Mouse (Mus musculus) heart, postnatal 0 days (tissue): ENCODE results near the gene Lamb3. TPM values are rescaled to one million over a fixed set of nuclear protein-coding genes. Genes with fewer than 3 reads are reported as not detected.
A peak's percentile ranks its signal among the peaks of the same experiment; 100 is the strongest.

Experiments
- ATAC-seq: fragments of 200-750 bp; cut with Nextera tagmentation; 2 replicates; pipeline ENCODE4 v1.8.0; 2017; ENCODE audit warnings: low read depth, moderate number of reproducible peaks, moderate library complexity; ENCODE audit not compliant: insufficient read depth
- DNase-seq: peaks from one replicate; pipeline ENCODE4 v3.0.0-alpha.2; 2016; ENCODE audit warnings: low spot score
- H3K27ac ChIP-seq: fragments of 300-500 bp; sonication (generic); 2 replicates; pipeline ENCODE4 v1.5.1; 2014; ENCODE audit warnings: low read depth, mild to moderate bottlenecking
- H3K27me3 ChIP-seq: fragments of 300-500 bp; sonication (generic); 2 replicates; pipeline ENCODE4 v1.6.1; 2014; ENCODE audit warnings: low read length, mixed read lengths; ENCODE audit not compliant: control insufficient read depth, insufficient read depth
- H3K36me3 ChIP-seq: fragments of 300-500 bp; sonication (generic); replicated peaks from 2 replicates; pipeline ENCODE4 v1.6.1; 2014; ENCODE audit warnings: low read length, mixed read lengths; ENCODE audit not compliant: control insufficient read depth, insufficient read depth
- H3K4me1 ChIP-seq: fragments of 300-500 bp; sonication (generic); 2 replicates; pipeline ENCODE4 v1.6.1; 2014; ENCODE audit warnings: antibody characterized with exemption; ENCODE audit not compliant: control insufficient read depth, insufficient read depth
- H3K4me2 ChIP-seq: fragments of 300-500 bp; sonication (generic); 2 replicates; pipeline ENCODE4 v1.6.1; 2014; ENCODE audit warnings: low read depth, mild to moderate bottlenecking, low read length, moderate library complexity
- H3K4me3 ChIP-seq: fragments of 300-500 bp; sonication (generic); 2 replicates; pipeline ENCODE4 v1.5.1; 2014; ENCODE audit warnings: low read depth, low read length
- H3K9ac ChIP-seq: fragments of 300-500 bp; sonication (generic); replicated peaks from 2 replicates; pipeline ENCODE4 v1.6.1; 2014; ENCODE audit warnings: low read depth, low read length, mixed read lengths
- H3K9me3 ChIP-seq: fragments of 300-500 bp; sonication (generic); replicated peaks from 2 replicates; pipeline ENCODE4 v1.6.1; 2016; ENCODE audit warnings: low read length; ENCODE audit not compliant: control insufficient read depth
- CTCF ChIP-seq: IDR thresholded peaks from 2 replicates; pipeline ENCODE4 v1.5.1; 2016; ENCODE audit warnings: antibody characterized with exemption, control low read depth, low read depth
- EP300 ChIP-seq: IDR thresholded peaks from 2 replicates; pipeline ENCODE4 v1.6.1; 2016; ENCODE audit warnings: antibody characterized with exemption, low read depth
- WGBS: fragments of 180-500 bp; shearing (Covaris S2); extraction: QIAGEN DNeasy Blood & Tissue Kit; methylation state at CpG from one replicate; pipeline ENCODE4 v1.1.7; 2014; 5-methylcytosine and 5-hydroxymethylcytosine counted together
- polyA plus RNA-seq: library from polyadenylated mRNA; unstranded; fragments of >200 nt; fragmentation: Nextera tagmentation; extraction: Ambion mirVana; gene quantifications from 2 replicates; pipeline ENCODE4 v1.2.1, GENCODE M21; 2015
- total RNA-seq: library from RNA; depleted of rRNA; stranded (reverse); fragments of >200 nt; gene quantifications from 2 replicates; pipeline ENCODE4 v1.2.3, GENCODE M21; 2014; ENCODE audit warnings: low replicate concordance

Lamb3 gene
- total and polyA plus RNA-seq, 2 experiments from 2014 or later, result 8.1 to 9.8 TPM

DNA sequence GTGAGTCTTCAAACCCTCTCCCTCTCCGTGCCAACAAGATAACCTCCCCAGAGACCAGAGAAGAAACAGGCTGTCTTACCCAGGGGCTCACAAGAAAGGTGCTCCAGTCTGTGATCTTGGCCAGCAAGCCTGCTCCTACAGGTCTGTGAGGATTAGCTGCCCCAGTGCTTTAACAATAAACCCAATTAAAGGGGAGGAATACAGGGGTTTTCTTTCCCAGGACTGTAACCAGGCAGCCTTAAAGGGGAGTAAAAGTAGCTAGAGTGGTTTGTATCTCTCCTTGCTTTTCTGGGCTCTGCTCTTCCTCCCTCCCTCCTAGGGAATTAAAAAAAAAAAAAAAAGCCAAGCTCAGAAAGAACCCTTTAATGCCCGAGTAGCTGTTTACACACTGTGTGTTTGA, 162.6 kb downstream of the Lamb3 start, which contains the start of gene Camk1g:
Camk1g (minus strand) TSS at position 203 of the 400 bp plus-strand sequence.
- Histone ChIP-seq H3K27me3 (no peaks in the 10 kb centered on the region), H3K4me2 (peak within 1 kb of the TSS; percentile 74), H3K4me1 (peaks cover 14% of the 10 kb centered on the region), H3K9ac (peak within 1 kb of the TSS; percentile 49), H3K27ac (peak within 1 kb of the TSS; percentile 65; the same call in 1 of the 2 replicates), H3K36me3 (no peaks in the 10 kb centered on the region), H3K4me3 (peak within 1 kb of the TSS; percentile 46), H3K9me3 (no peaks in the 10 kb centered on the region)
- TF ChIP-seq EP300 (no peak), CTCF (no peak)
- ATAC-seq, result peak; percentile 91
- WGBS, result 7% methylated on average over 2 of the region's 2 CpGs
- peak; percentile 88 for DNase-seq

- H3K4me1 ChIP-seq, result peaks cover 10% of the 10 kb centered on the region
- no peak for ATAC-seq
- 80% methylated on average over 6 of the region's 6 CpGs for WGBS
- H3K4me3 ChIP-seq, result no peak overlapping the region
- no peaks in the 10 kb centered on the region for H3K9me3 ChIP-seq
- no peak overlapping the region for H3K9ac ChIP-seq
- DNase-seq, result no peak
- TF ChIP-seq CTCF (no peak), EP300 (no peak)
- no peaks in the 10 kb centered on the region for H3K27me3 ChIP-seq
- H3K36me3 ChIP-seq, result no peaks in the 10 kb centered on the region
- H3K4me2 ChIP-seq, result no peak overlapping the region
- no peak overlapping the region for H3K27ac ChIP-seq
Measured at GRCm38 (mm10) chr1:193373906-193374413, 166.5 kb downstream of the Lamb3 start.

GRCm38 (mm10) chr1:193376478-193377134, 169.1 kb downstream of the Lamb3 start:
- peak; percentile 76 for ATAC-seq
- Histone ChIP-seq H3K4me3 (no peak overlapping the region), H3K27me3 (no peaks in the 10 kb centered on the region), H3K9ac (no peak overlapping the region), H3K4me2 (no peak overlapping the region), H3K27ac (no peak overlapping the region), H3K4me1 (peaks cover 4% of the 10 kb centered on the region; the same call in 1 of the 2 replicates), H3K36me3 (no peaks in the 10 kb centered on the region), H3K9me3 (no peaks in the 10 kb centered on the region)
- 24% methylated on average over 4 of the region's 4 CpGs for WGBS
- DNase-seq, result peak; percentile 69
- no peak for TF ChIP-seq EP300
- TF ChIP-seq CTCF, result peak; percentile 94

DNA sequence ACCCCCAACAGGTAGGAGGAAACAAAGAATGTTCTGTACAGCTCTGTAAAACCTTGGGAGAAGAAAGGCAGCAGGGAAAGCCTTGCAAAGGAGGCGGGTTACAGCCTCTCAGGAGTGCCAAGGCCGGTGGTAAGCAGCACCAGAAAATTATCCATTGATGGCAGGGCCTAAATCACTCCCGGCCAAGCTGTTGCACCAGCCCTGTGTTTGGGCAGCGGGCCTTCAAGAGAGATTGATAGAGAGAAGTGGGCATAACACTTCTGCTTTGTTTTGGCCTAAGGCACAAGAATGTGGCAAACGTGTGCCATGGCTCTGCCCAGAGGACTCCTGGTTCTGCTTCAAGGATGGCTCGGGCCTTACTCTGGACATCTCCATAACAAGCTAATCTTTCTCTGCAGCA, 172.1 kb downstream of the Lamb3 start:
- Histone ChIP-seq H3K4me2 (no peak overlapping the region), H3K36me3 (no peaks in the 10 kb centered on the region), H3K9me3 (no peaks in the 10 kb centered on the region), H3K4me1 (peaks cover 13% of the 10 kb centered on the region), H3K27ac (no peak overlapping the region), H3K27me3 (no peaks in the 10 kb centered on the region), H3K4me3 (no peak overlapping the region), H3K9ac (no peak overlapping the region)
- ATAC-seq (no peak), DNase-seq (no peak)
- TF ChIP-seq EP300, result no peak
- TF ChIP-seq CTCF, result no peak
- 53% methylated on average over 6 of the region's 6 CpGs for WGBS

DNA sequence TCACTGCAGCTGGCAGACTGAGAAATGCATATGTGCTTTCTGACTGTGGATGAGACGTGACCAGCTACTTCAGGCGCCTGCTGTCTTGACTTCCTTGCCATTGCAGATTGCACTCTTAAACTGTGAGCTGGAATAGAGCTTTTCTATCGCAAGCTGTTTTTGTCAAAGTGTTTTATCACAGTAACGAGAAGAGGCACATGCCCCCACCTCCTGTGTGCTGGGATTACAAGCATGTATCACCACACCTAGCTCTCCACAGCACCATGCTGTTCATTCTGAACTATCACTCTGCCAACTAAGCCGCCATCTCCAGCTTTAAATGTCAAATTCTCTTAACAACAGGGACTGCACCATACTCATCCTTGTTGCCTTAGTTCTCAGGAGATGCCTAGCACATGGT, 173.4 kb downstream of the Lamb3 start:
- DNase-seq (no peak), ATAC-seq (no peak)
- Histone ChIP-seq H3K9ac (no peak overlapping the region), H3K4me2 (no peak overlapping the region), H3K4me3 (no peak overlapping the region), H3K27me3 (no peaks in the 10 kb centered on the region), H3K36me3 (no peaks in the 10 kb centered on the region), H3K9me3 (no peaks in the 10 kb centered on the region), H3K4me1 (peaks cover 13% of the 10 kb centered on the region), H3K27ac (no peak overlapping the region)
- TF ChIP-seq EP300 (no peak), CTCF (no peak)
- WGBS, result 79% methylated on average over 5 of the region's 5 CpGs
